Mouse (Mus musculus) embryonic stem cell, embryonic (primary cell): ENCODE measurements around the gene Arfip2.

Experiments
- CTCF ChIA-PET, 4 experiments: fragments of 300-600 bp in 2 of 4; fragments of 350-600 bp in 2 of 4; sonication (Branson Sonifier 250); formaldehyde crosslinking; loops; one replicate each; lab custom pipeline; 2022; ENCODE audit warnings: inconsistent platforms in 2 of 4; lab: Charles Lee
- POLR2A ChIA-PET, 4 experiments: fragments of 300-600 bp in 2 of 4; fragments of 350-600 bp in 2 of 4; sonication (Branson Sonifier 250); formaldehyde crosslinking; loops; one replicate each; lab custom pipeline; 2022; ENCODE audit warnings: antibody characterized with exemption in 4 of 4, inconsistent platforms in 1 of 4; lab: Charles Lee

Arfip2 gene

GRCm38 (mm10) chr7:105625397-105625796, 14.8 kb downstream of the Arfip2 start:
- CTCF ChIA-PET = no interaction called here

GRCm38 (mm10) chr7:105621646-105622292, 18.4 kb downstream of the Arfip2 start:
- CTCF ChIA-PET = no interaction called here
- POLR2A ChIA-PET = interaction anchor here in 2 of 4 experiments (1.1 kb wide), 2 partner anchors 13 to 19 kb away, joined by 5 to 9 read pairs; partner anchors contain the start of genes Arfip2 (in 1 of the 2), Gm45799 (in 1 of the 2) and Timm10b (in 1 of the 2)

More at GRCm38 (mm10) chr7:105625397-105625796, 14.8 kb downstream of the Arfip2 start:
- POLR2A ChIA-PET = interaction anchor here in 2 of 4 experiments (0.7 to 1.5 kb wide), 3 partner anchors 10 to 26 kb away, joined by 4 to 5 read pairs (median 4); partner anchors contain the start of gene Dnhd1 (in 2 of the 2)

GRCm38 (mm10) chr7:105621053-105621452, 19.2 kb downstream of the Arfip2 start:
- ChIA-PET POLR2A (interaction anchor here in 1 of 4 experiments (0.5 kb wide), 1 partner anchor 1749 kb away, joined by 4 read pairs; no protein-coding TSS in a partner anchor), CTCF (no interaction called here)

- ChIA-PET CTCF (no interaction called here), POLR2A (interaction anchor here in 1 of 4 experiments (3.2 kb wide), 1 partner anchor 14 kb away, joined by 15 read pairs; the partner anchor contains the start of gene Trim3)
Observed at GRCm38 (mm10) chr7:105619701-105620100, 20.5 kb downstream of the Arfip2 start.

GRCm38 (mm10) chr7:105617810-105618209, 22.4 kb downstream of the Arfip2 start:
- ChIA-PET CTCF (interaction anchor here in 3 of 4 experiments (0.6 to 1.5 kb wide), 6 partner anchors 11 to 62 kb away, joined by 3 read pairs; partner anchors contain the start of gene Dnhd1 (in 2 of the 3)), POLR2A (interaction anchor here in 3 of 4 experiments (0.7 to 3.2 kb wide), 11 partner anchors 9 to 218 kb away, joined by 3 to 15 read pairs (median 4); partner anchors contain the start of genes Arfip2 (in 2 of the 3), Gm45799 (in 2 of the 3), Timm10b (in 2 of the 3) and Apbb1 (in 1 of the 3))

- ChIA-PET CTCF (interaction anchor here in 1 of 4 experiments (1.5 kb wide), 1 partner anchor 35 kb away, joined by 3 read pairs; no protein-coding TSS in a partner anchor), POLR2A (interaction anchor here in 2 of 4 experiments (1.5 to 1.9 kb wide), 2 partner anchors 9 to 62 kb away, joined by 3 to 5 read pairs; partner anchors contain the start of gene Smpd1 (in 1 of the 2))
Observed at GRCm38 (mm10) chr7:105616561-105616960, 23.7 kb downstream of the Arfip2 start.

- ChIA-PET CTCF (interaction anchor here in 1 of 4 experiments (1.3 kb wide), 1 partner anchor 12 kb away, joined by 6 read pairs; no protein-coding TSS in a partner anchor), POLR2A (interaction anchor here in 2 of 4 experiments (0.6 to 2.1 kb wide), 3 partner anchors 8 to 216 kb away, joined by 4 to 5 read pairs (median 5); partner anchors contain the start of gene Fam160a2 (in 1 of the 2))
Observed at GRCm38 (mm10) chr7:105615720-105616119, 24.5 kb downstream of the Arfip2 start.

- ChIA-PET CTCF (interaction anchor here in 2 of 4 experiments (0.7 to 1.0 kb wide), 2 partner anchors 197 to 204 kb away, joined by 3 to 4 read pairs; partner anchors contain the start of gene Mrpl17 (in 1 of the 2)), POLR2A (interaction anchor here in 2 of 4 experiments (0.5 to 2.1 kb wide), 4 partner anchors 11 to 1548 kb away, joined by 3 to 6 read pairs (median 4); partner anchors contain the start of gene Fam160a2 (in 1 of the 2))
Observed at GRCm38 (mm10) chr7:105614400-105614799, 25.8 kb downstream of the Arfip2 start.

GRCm38 (mm10) chr7:105611767-105612166, 28.4 kb downstream of the Arfip2 start:
- CTCF ChIA-PET = no interaction called here
- POLR2A ChIA-PET = interaction anchor here in 2 of 4 experiments (1.2 to 1.3 kb wide), 3 partner anchors 22 to 29 kb away, joined by 4 to 5 read pairs (median 5); partner anchors contain the start of genes Arfip2 (in 1 of the 2), Gm45799 (in 1 of the 2) and Timm10b (in 1 of the 2)

GRCm38 (mm10) chr7:105608467-105608866, 31.7 kb downstream of the Arfip2 start:
- CTCF ChIA-PET = interaction anchor here in 1 of 4 experiments (0.7 kb wide), 1 partner anchor 32 kb away, joined by 8 read pairs; the partner anchor contains the start of genes Arfip2 and Timm10b
- POLR2A ChIA-PET = interaction anchor here in 2 of 4 experiments (0.7 to 1.7 kb wide), 4 partner anchors 7 to 54 kb away, joined by 3 to 5 read pairs (median 3); partner anchors contain the start of genes Dnhd1 (in 1 of the 2) and Smpd1 (in 1 of the 2)

- POLR2A ChIA-PET = interaction anchor here (0.6 to 1.2 kb wide), 5 partner anchors 12 to 208 kb away, joined by 3 to 5 read pairs (median 3); partner anchors contain the start of genes Arfip2 (in 1 of the 4), Gm45799 (in 1 of the 4), Mrpl17 (in 1 of the 4) and Timm10b (in 1 of the 4)
- CTCF ChIA-PET = interaction anchor here in 2 of 4 experiments (0.6 to 1.2 kb wide), 6 partner anchors 13 to 214 kb away, joined by 3 to 6 read pairs (median 3); partner anchors contain the start of genes Dnhd1 (in 1 of the 2) and Mrpl17 (in 1 of the 2)
Observed at GRCm38 (mm10) chr7:105602860-105603623, 37.2 kb downstream of the Arfip2 start.

GRCm38 (mm10) chr7:105590097-105590496, 50.1 kb downstream of the Arfip2 start:
- ChIA-PET CTCF (interaction anchor here in 2 of 4 experiments (0.6 to 1.4 kb wide), 3 partner anchors 60 to 61 kb away, joined by 3 read pairs; partner anchors contain the start of gene Dnhd1 (in 2 of the 2)), POLR2A (interaction anchor here in 3 of 4 experiments (0.6 to 1.7 kb wide), 6 partner anchors 8 to 221 kb away, joined by 3 to 6 read pairs (median 3); partner anchors contain the start of genes Arfip2 (in 1 of the 3), Gm45799 (in 1 of the 3), Mrpl17 (in 1 of the 3) and Timm10b (in 1 of the 3))

GRCm38 (mm10) chr7:105588325-105588912, 51.8 kb downstream of the Arfip2 start:
- ChIA-PET CTCF (no interaction called here), POLR2A (interaction anchor here in 1 of 4 experiments (0.6 to 1.1 kb wide), 2 partner anchors 13 to 16 kb away, joined by 3 read pairs; no protein-coding TSS in a partner anchor)
